Mouse (Mus musculus) adrenal gland, postnatal 4 days (tissue): ENCODE measurements around the gene Sept8. TPM values are rescaled to one million over a fixed set of nuclear protein-coding genes. Genes with fewer than 3 reads are reported as not detected.
"Not testable (repeated sequence)": the region's sequence is repeated elsewhere in the genome, so short reads cannot be mapped to it uniquely, and the experiment has no call there.

Experiments
- DNase-seq, 2 experiments: peaks; one replicate each; pipeline ENCODE4 v3.0.0; 2021 to 2022; ENCODE audit warnings: low spot score in 2 of 2, mixed read lengths in 2 of 2
- total RNA-seq, 2 experiments: library from RNA; stranded (reverse); gene quantifications; 2 replicates each; pipeline ENCODE4 v1.2.3; 2021

Sept8 gene
- total RNA-seq, 2 experiments from 2014 or later = 60.4 to 65.7 TPM

GRCm38 (mm10) chr11:53523545-53524405 lies 4.7 kb downstream of the Sept8 start:
- DNase-seq = no peak

GRCm38 (mm10) chr11:53524905-53525304 lies 5.8 kb downstream of the Sept8 start:
- no peak for DNase-seq

GRCm38 (mm10) chr11:53525461-53525860 lies 6.4 kb downstream of the Sept8 start:
- no peak for DNase-seq

- DNase-seq = no peak
These were observed 9.6 kb downstream of the Sept8 start for GRCm38 (mm10) chr11:53528397-53529252.

- DNase-seq = no peak
These were observed 10.1 kb downstream of the Sept8 start for GRCm38 (mm10) chr11:53529253-53529557.

- no peak for DNase-seq
These were observed 10.9 kb downstream of the Sept8 start for GRCm38 (mm10) chr11:53530001-53530400.

GRCm38 (mm10) chr11:53531578-53532230 lies 12.6 kb downstream of the Sept8 start:
- DNase-seq = no peak

- no peak for DNase-seq
These were observed 13.2 kb downstream of the Sept8 start for GRCm38 (mm10) chr11:53532231-53532620.

GRCm38 (mm10) chr11:53539002-53539491 lies 20.0 kb downstream of the Sept8 start:
- no peak for DNase-seq

- DNase-seq = no peak
These were observed 21.3 kb downstream of the Sept8 start for GRCm38 (mm10) chr11:53540394-53540793.

GRCm38 (mm10) chr11:53541222-53541621 lies 22.2 kb downstream of the Sept8 start:
- DNase-seq = no peak

- no peak for DNase-seq
These were observed 24.0 kb downstream of the Sept8 start for GRCm38 (mm10) chr11:53543021-53543420.

GRCm38 (mm10) chr11:53546271-53546670 lies 27.2 kb downstream of the Sept8 start:
- no peak for DNase-seq

GRCm38 (mm10) chr11:53547566-53547965 lies 28.5 kb downstream of the Sept8 start:
- no peak for DNase-seq

- DNase-seq = no peak
These were observed 29.1 kb downstream of the Sept8 start for GRCm38 (mm10) chr11:53548036-53548605.

- DNase-seq = no peak
These were observed 31.7 kb downstream of the Sept8 start for GRCm38 (mm10) chr11:53550714-53551113.

GRCm38 (mm10) chr11:53551754-53552153 lies 32.7 kb downstream of the Sept8 start:
- no peak for DNase-seq

- DNase-seq = not testable (repeated sequence)
These were observed 37.5 kb downstream of the Sept8 start for GRCm38 (mm10) chr11:53556529-53556928.

GRCm38 (mm10) chr11:53557992-53558391 lies 38.9 kb downstream of the Sept8 start:
- not testable (repeated sequence) for DNase-seq

GRCm38 (mm10) chr11:53559980-53560379 lies 40.9 kb downstream of the Sept8 start:
- DNase-seq = not testable (repeated sequence)

GRCm38 (mm10) chr11:53561986-53562385 lies 42.9 kb downstream of the Sept8 start:
- no peak for DNase-seq
